Comparison of ENCODE assay signal across 15 mouse cellular contexts in genomic region chr17:45896142-45896921, GRCm38 (mm10).
DNase-seq lines count a peak whose midpoint lies in the region; ATAC-seq and TF ChIP-seq lines count a peak whose summit lies in the region.
"Had no signal": no experiment of that assay in that cellular context is flagged by ENCODE, and none has a peak within 500 bp of the region (broad histone marks: within the 10 kb centered on the region; RNA-seq: fewer than 3 reads in every experiment).

No protein-coding gene starts in this region.

- no peak overlapping the region for H3K4me2 ChIP-seq in forebrain, embryonic 11.5 days (ENCODE audit: low read depth, low read length, severe bottlenecking)
- H3K4me2 ChIP-seq in limb, embryonic 14.5 days (replicated peaks; ENCODE audit: low read depth, low read length, severe bottlenecking) = no peak overlapping the region
- H3K4me2 ChIP-seq: embryonic facial prominence, embryonic 13.5 days; liver, embryonic 15.5 days; stomach, embryonic 15.5 days had no signal

- TF ChIP-seq POLR2A in limb, embryonic 14.5 days (IDR thresholded peaks at IDR 0.05; ENCODE audit: borderline replicate concordance, extremely low read depth, insufficient read depth, insufficient read length) = no peak

- peak; percentile 47 for DNase-seq in kidney, adult 9 months
- DNase-seq in kidney, adult 18-20 months = no peak
- DNase-seq in Muller cell, postnatal 12 days (ENCODE audit: inconsistent ontology term) = peak; percentile 31
- no peak for DNase-seq in forebrain, embryonic 11.5 days (ENCODE audit: low spot score)
- DNase-seq in limb, embryonic 14.5 days (ENCODE audit: low spot score) = no peak
- no peak for DNase-seq in spleen, adult 12 weeks (ENCODE audit: low spot score)
- DNase-seq in thymus, postnatal 25 days = no peak
- no peak for DNase-seq in adrenal gland, adult 18-20 months (ENCODE audit: low spot score in 2 of 2)
- DNase-seq: adrenal gland, postnatal 25 days; cerebellum, adult 9-11 months had no signal

- peaks cover 6% of the 10 kb centered on the region; the same call in 1 of the 2 replicates for H3K4me1 ChIP-seq in forebrain, embryonic 11.5 days (replicated peaks; ENCODE audit: control insufficient read depth, insufficient read depth, low read length)
- peaks cover 5% of the 10 kb centered on the region for H3K4me1 ChIP-seq in limb, embryonic 14.5 days (ENCODE audit: control insufficient read depth, insufficient read depth, low read length)
- H3K4me1 ChIP-seq: liver, embryonic 15.5 days; stomach, embryonic 15.5 days had no signal

- H3K36me3 ChIP-seq in forebrain, embryonic 11.5 days (ENCODE audit: control insufficient read depth, insufficient read depth, low read length) = no peaks in the 10 kb centered on the region
- H3K36me3 ChIP-seq in limb, embryonic 14.5 days (ENCODE audit: control insufficient read depth, insufficient read depth, low read length) = no peaks in the 10 kb centered on the region
- H3K36me3 ChIP-seq: embryonic facial prominence, embryonic 13.5 days; liver, embryonic 15.5 days; stomach, embryonic 15.5 days had no signal

- H3K9ac ChIP-seq in forebrain, embryonic 11.5 days (ENCODE audit: low read length) = no peak overlapping the region
- H3K9ac ChIP-seq in limb, embryonic 14.5 days (ENCODE audit: low read depth, low read length, severe bottlenecking) = no peak overlapping the region
- H3K9ac ChIP-seq: embryonic facial prominence, embryonic 13.5 days; liver, embryonic 15.5 days; stomach, embryonic 15.5 days had no signal

- H3K27ac ChIP-seq in forebrain, embryonic 11.5 days (ENCODE audit: low read depth, low read length) = no peak overlapping the region
- H3K27ac ChIP-seq in limb, embryonic 14.5 days (replicated peaks; ENCODE audit: low read depth, low read length) = no peak overlapping the region
- H3K27ac ChIP-seq: embryonic facial prominence, embryonic 13.5 days; left cerebral cortex, adult 2 months; liver, embryonic 15.5 days; stomach, embryonic 15.5 days had no signal

- H3K4me3 ChIP-seq in forebrain, embryonic 11.5 days (ENCODE audit: low read depth, low read length) = no peak overlapping the region
- no peak overlapping the region for H3K4me3 ChIP-seq in limb, embryonic 14.5 days (replicated peaks; ENCODE audit: low read length)
- H3K4me3 ChIP-seq: embryonic facial prominence, embryonic 13.5 days; left cerebral cortex, adult 2 months; liver, embryonic 15.5 days; stomach, embryonic 15.5 days had no signal

- 35% methylated on average over 12 of the region's 12 CpGs for WGBS in forebrain, embryonic 11.5 days
- 45% methylated on average over 12 of the region's 12 CpGs for WGBS in limb, embryonic 14.5 days

- no peaks in the 10 kb centered on the region for H3K9me3 ChIP-seq in forebrain, embryonic 11.5 days (ENCODE audit: control insufficient read depth, low read length)
- H3K9me3 ChIP-seq in limb, embryonic 14.5 days (ENCODE audit: control insufficient read depth, low read length) = no peaks in the 10 kb centered on the region
- H3K9me3 ChIP-seq: liver, embryonic 15.5 days; stomach, embryonic 15.5 days had no signal

- ATAC-seq in forebrain, embryonic 11.5 days (replicated peaks; ENCODE audit: low FRiP score) = 0 out of 2 replicates have a peak, but pooled peaks have one; percentile 5
- peak; percentile 34; the same call in 1 of the 2 replicates for ATAC-seq in limb, embryonic 14.5 days (ENCODE audit: low FRiP score, low read depth)
- ATAC-seq: intestine, embryonic 16.5 days had no signal

- H3K27me3 ChIP-seq in forebrain, embryonic 11.5 days (ENCODE audit: control insufficient read depth, insufficient read depth, low read length) = no peaks in the 10 kb centered on the region
- no peaks in the 10 kb centered on the region for H3K27me3 ChIP-seq in limb, embryonic 14.5 days (ENCODE audit: control insufficient read depth, insufficient read depth, low read length)
- H3K27me3 ChIP-seq: embryonic facial prominence, embryonic 13.5 days; liver, embryonic 15.5 days; stomach, embryonic 15.5 days had no signal

Comparison
In these comparisons a context has a peak if more than half of its experiments do, and no peak if none do; other contexts are left out.
1. DNase-seq: peak in kidney, adult 9 months (single experiment) and Muller cell, postnatal 12 days (single experiment); none in kidney, adult 18-20 months (single experiment), forebrain, embryonic 11.5 days (single experiment), limb, embryonic 14.5 days (single experiment), spleen, adult 12 weeks (single experiment), thymus, postnatal 25 days (single experiment) and adrenal gland, adult 18-20 months (0 of 2).